Mouse (Mus musculus) G1E (cell line): Measurements from ENCODE around the gene Wdr24.

Experiments used
- CTCF ChIP-seq: IDR thresholded peaks from 2 replicates; pipeline ENCODE4 v1.5.1; 2012; ENCODE audit warnings: low read depth, low read length, inconsistent platforms, mixed read lengths
- GATA1 ChIP-seq: IDR thresholded peaks from 2 replicates; pipeline ENCODE4 v1.6.1; 2012; ENCODE audit warnings: borderline replicate concordance, low read length, inconsistent platforms, mixed read lengths
- GATA2 ChIP-seq: IDR thresholded peaks from 2 replicates; pipeline ENCODE4 v1.6.1; 2012; ENCODE audit warnings: low read depth, low read length, inconsistent platforms, borderline replicate concordance
- TAL1 ChIP-seq: conservative IDR thresholded peaks from 2 replicates; pipeline ENCODE4 v1.6.1; 2012; ENCODE audit warnings: low read depth, low read length, inconsistent platforms, mixed read lengths

DNA sequence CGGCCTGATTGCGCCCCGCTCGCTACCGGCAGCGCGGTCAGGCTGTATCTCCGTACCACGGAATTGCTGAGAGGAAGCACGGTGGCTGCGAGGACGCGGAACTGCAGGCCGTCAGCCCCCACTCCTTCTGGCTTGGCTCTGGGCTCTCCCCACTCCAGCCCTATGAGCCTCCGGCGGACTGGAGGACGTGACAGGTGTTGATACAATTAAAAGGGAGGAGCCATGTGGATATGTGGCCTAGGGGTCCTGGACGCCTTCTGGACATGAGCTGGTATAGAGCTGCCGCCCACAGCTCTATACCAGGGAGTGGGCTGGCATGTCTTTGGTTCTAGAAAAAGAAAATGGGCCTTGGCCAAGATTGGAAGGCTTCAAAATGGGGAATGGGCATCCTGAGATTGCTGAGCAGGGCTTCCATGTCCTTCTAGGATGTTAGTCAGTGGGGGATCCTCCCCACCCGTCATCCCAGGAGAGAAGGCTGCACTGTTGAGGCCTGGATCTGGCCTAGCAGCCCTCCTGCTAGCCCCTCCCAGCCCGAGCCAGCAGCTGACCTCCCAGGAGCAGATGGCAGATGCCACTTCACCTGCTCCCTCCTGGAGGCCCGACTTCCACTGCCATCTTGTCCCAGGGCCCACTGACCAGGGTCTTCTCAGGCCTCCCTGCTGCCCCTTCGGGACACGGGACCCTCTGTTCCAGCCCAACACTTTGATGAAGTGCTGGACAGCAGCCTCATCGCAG lies 13.7 kb upstream of the Wdr24 start:
- TF ChIP-seq CTCF, result no peak
- no peak for TF ChIP-seq GATA2
- TF ChIP-seq GATA1, result no peak
- no peak for TF ChIP-seq TAL1
